Mouse (Mus musculus) stomach, postnatal 0 days (tissue): ENCODE measurements around the gene Zfp462. TPM values are rescaled to one million over a fixed set of nuclear protein-coding genes. Genes with fewer than 3 reads are reported as not detected.

Experiments used
- ATAC-seq: fragments of 200-750 bp; cut with Nextera tagmentation; 2 replicates; pipeline ENCODE4 v1.8.0; 2017; ENCODE audit not compliant: low FRiP score, low TSS enrichment
- DNase-seq: peaks from one replicate; pipeline ENCODE4 v3.0.0-alpha.2; 2016; ENCODE audit warnings: low spot score
- H3K27ac ChIP-seq: fragments of 300-500 bp; sonication (generic); replicated peaks from 2 replicates; pipeline ENCODE4 v1.5.1; 2014; ENCODE audit warnings: mild to moderate bottlenecking, control low read depth
- H3K27me3 ChIP-seq: fragments of 300-500 bp; sonication (generic); 2 replicates; pipeline ENCODE4 v1.6.1; 2014; ENCODE audit warnings: low read length; ENCODE audit not compliant: control insufficient read depth, insufficient read depth
- H3K36me3 ChIP-seq: fragments of 300-500 bp; sonication (generic); 2 replicates; pipeline ENCODE4 v1.6.1; 2014; ENCODE audit warnings: low read length, mixed read lengths; ENCODE audit not compliant: control insufficient read depth, insufficient read depth
- H3K4me1 ChIP-seq: fragments of 300-500 bp; sonication (generic); replicated peaks from 2 replicates; pipeline ENCODE4 v1.6.1; 2014; ENCODE audit warnings: antibody characterized with exemption; ENCODE audit not compliant: control insufficient read depth, insufficient read depth
- H3K4me2 ChIP-seq: fragments of 300-500 bp; sonication (generic); replicated peaks from 2 replicates; pipeline ENCODE4 v1.6.1; 2014; ENCODE audit warnings: low read depth, mild to moderate bottlenecking, control low read depth, moderate library complexity
- H3K4me3 ChIP-seq: fragments of 300-500 bp; sonication (generic); 2 replicates; pipeline ENCODE4 v1.5.1; 2014; ENCODE audit warnings: low read depth, low read length, control low read depth
- H3K9ac ChIP-seq: fragments of 300-500 bp; sonication (generic); 2 replicates; pipeline ENCODE4 v1.6.1; 2014; ENCODE audit warnings: mild to moderate bottlenecking, low read length, control low read depth, mixed read lengths
- H3K9me3 ChIP-seq: fragments of 300-500 bp; sonication (generic); 2 replicates; pipeline ENCODE4 v1.6.1; 2016; ENCODE audit warnings: low read length; ENCODE audit not compliant: control insufficient read depth
- CTCF ChIP-seq: IDR thresholded peaks from 2 replicates; pipeline ENCODE4 v1.5.1; 2016; ENCODE audit warnings: antibody characterized with exemption, low read depth, mild to moderate bottlenecking, moderate library complexity
- EP300 ChIP-seq: optimal IDR thresholded peaks from 2 replicates; pipeline ENCODE3; 2016; ENCODE audit warnings: antibody characterized with exemption
- WGBS: fragments of 180-500 bp; shearing (Covaris S2); extraction: QIAGEN DNeasy Blood & Tissue Kit; methylation state at CpG from one replicate; pipeline ENCODE4 v1.1.7; 2014; 5-methylcytosine and 5-hydroxymethylcytosine counted together
- polyA plus RNA-seq: library from polyadenylated mRNA; unstranded; fragments of >200 nt; fragmentation: Nextera tagmentation; extraction: Ambion mirVana; gene quantifications from 2 replicates; pipeline ENCODE4 v1.2.1, GENCODE M21; 2015

Zfp462 gene
- polyA plus RNA-seq, 1 experiment from 2014 or later, result 1.1 TPM

DNA sequence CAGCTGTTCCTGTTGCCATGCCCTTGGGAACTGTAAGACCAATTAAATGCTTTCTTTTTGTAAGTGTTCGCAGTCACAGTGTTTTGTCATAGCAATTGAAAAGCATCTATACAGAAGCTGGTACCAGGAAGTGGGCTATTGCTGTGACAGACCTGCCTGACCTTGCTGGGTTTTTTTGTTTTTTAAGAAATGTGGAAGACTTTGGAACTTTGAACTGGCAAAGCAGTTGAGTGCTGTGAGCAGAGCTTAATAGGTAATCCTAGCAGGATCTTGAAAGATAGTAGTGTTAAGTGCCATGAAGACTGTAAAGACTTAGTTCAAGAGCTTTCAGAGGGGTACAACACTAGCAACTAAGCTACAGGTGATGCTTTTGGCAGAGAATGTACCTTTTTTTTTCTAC is 7.7 kb upstream of the Zfp462 start:
- no peak overlapping the region for H3K4me3 ChIP-seq
- H3K4me1 ChIP-seq, result no peaks in the 10 kb centered on the region
- no peak for TF ChIP-seq CTCF
- TF ChIP-seq EP300, result no peak
- H3K9me3 ChIP-seq, result no peaks in the 10 kb centered on the region
- H3K27ac ChIP-seq, result no peak overlapping the region
- H3K27me3 ChIP-seq, result no peaks in the 10 kb centered on the region
- ATAC-seq (no peak), DNase-seq (no peak)
- no peaks in the 10 kb centered on the region for H3K36me3 ChIP-seq
- WGBS, result 91% methylated on average over 1 of the region's 1 CpGs
- H3K4me2 ChIP-seq, result no peak overlapping the region
- no peak overlapping the region for H3K9ac ChIP-seq

DNA sequence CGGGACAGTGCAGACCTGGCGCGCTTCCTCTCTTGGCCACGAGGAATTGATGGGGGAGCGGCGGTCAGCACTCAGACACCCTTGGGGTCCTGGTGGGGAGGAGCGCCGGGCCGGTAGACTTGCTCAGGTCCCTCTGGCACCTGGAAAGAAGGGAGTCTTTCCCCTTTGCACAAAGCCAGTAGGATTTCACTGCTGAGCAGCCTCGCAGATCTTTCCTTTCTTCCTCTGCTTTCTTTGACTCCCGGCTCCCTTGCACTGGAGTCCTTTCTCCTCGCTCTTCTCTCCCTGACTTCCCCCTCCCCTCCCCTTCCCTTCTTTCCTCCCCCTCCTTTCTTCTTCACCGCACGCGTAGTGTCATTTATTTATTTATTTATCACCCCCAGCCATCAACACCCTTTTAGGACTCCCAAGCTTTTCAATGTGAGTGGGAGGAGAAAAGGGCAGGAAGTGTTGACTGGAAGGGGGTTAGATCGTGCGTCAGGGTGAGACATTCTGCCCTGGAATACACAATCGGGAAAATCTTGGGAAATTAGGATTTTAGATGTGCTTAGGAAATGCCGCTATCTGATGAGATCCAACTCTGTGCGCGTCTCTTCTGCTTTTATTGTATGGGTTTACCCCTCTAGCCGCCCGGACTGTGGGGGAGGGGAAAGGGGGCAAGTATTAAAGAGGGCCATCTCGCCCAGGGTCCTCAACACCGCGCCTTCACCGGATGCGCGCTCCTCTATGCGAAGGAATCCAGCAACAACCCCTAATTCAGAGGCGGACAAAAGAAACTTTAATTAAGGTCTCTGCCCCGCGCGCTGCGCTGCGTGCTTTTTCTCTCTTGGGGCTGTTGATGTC is 976 bp downstream of the Zfp462 start:
- Histone ChIP-seq H3K36me3 (no peaks in the 10 kb centered on the region), H3K9ac (peak overlapping the region; percentile 63), H3K27me3 (no peaks in the 10 kb centered on the region), H3K27ac (peak overlapping the region; percentile 61), H3K9me3 (no peaks in the 10 kb centered on the region), H3K4me1 (peaks cover 3% of the 10 kb centered on the region; the same call in 1 of the 2 replicates), H3K4me3 (peak overlapping the region; percentile 71), H3K4me2 (peak overlapping the region; percentile 89)
- DNase-seq (peak; percentile 28), ATAC-seq (no peak)
- TF ChIP-seq CTCF (no peak), EP300 (no peak)
- WGBS, result under 1% methylated on average over 36 of the region's 36 CpGs

DNA sequence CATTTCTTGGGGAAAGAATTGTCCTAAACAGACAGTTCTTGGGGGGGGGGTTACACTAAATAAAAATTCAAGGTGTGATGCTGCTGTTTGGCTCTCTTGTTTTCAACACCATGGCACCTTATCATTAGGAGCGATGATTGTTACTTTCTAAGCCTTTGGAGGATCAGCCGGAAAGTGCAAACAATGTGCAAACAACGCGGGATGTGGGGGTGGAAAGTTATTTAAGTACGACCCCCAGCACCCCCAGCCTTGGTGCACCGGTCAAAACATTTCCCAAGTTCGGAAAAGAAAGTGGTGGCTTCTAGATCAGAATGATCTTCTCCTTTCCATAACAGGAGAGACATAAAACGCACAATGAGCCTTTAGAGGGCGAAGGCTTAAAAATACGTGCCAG is 1.8 kb downstream of the Zfp462 start:
- peak overlapping the region; percentile 48 for H3K9ac ChIP-seq
- H3K4me1 ChIP-seq, result peaks cover 3% of the 10 kb centered on the region; the same call in 1 of the 2 replicates
- H3K4me3 ChIP-seq, result peak overlapping the region; percentile 71
- H3K27me3 ChIP-seq, result no peaks in the 10 kb centered on the region
- no peaks in the 10 kb centered on the region for H3K36me3 ChIP-seq
- H3K4me2 ChIP-seq, result peak overlapping the region; percentile 89
- under 1% methylated on average over 10 of the region's 10 CpGs for WGBS
- TF ChIP-seq EP300 (no peak), CTCF (no peak)
- no peak for ATAC-seq
- no peak for DNase-seq
- H3K9me3 ChIP-seq, result no peaks in the 10 kb centered on the region
- peak overlapping the region; percentile 88; the same call in 1 of the 2 replicates for H3K27ac ChIP-seq

DNA sequence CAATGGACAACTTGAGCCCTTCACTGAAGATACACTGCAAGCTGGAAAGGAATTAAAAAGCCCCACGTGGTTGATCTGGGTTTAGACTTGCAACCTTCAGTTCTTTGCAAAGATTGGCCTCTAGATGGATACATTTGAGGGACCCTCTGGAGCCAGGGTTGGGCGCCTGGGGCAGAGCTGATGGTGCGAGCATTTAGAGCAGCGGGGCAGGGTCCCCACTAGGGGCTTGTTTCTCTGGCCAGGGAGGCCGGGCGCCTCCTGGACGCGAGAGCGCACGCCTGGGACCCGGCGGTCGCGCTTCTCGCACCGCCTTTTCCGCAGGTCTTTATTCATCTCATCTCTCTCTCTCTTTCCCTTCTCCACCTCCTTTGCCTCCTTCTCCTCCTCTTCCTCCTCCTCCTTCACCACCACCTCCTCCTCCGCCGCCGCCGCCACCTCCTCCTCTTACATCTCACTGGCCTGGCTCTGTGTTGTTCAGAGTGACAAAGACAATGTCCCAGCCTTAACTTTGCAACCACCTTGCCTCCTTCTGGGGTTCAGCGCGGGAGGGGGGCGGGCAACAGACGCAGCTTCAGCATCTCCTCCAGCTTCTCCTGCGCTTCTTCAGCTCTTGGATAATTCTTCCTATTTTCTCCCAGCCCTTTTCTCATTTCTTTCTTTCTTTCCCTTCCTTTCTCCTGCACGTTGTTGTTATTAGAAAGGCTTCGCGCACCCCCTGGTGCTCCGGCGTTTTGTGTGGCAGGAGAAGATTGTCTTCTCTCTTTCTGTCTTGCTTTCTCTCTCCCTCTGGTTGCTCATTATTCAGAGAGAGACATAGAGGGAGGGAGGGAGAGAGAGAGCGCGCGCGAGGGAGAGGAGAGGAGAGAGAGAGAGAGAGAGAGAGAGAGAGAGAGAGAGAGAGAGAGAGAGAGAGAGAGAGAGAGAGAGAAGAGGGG is 2.5 kb downstream of the Zfp462 start:
- no peak for TF ChIP-seq EP300
- peak; percentile 59 for TF ChIP-seq CTCF
- Histone ChIP-seq H3K4me1 (peaks cover 3% of the 10 kb centered on the region; the same call in 1 of the 2 replicates), H3K4me2 (peak overlapping the region; percentile 89), H3K27ac (peak overlapping the region; percentile 88), H3K9me3 (no peaks in the 10 kb centered on the region), H3K36me3 (no peaks in the 10 kb centered on the region), H3K4me3 (peak overlapping the region; percentile 71), H3K27me3 (no peaks in the 10 kb centered on the region), H3K9ac (peak overlapping the region; percentile 76)
- under 1% methylated on average over 31 of the region's 35 CpGs for WGBS
- ATAC-seq (0 out of 2 replicates have a peak, but pooled peaks have one; percentile 41), DNase-seq (peak; percentile 43)

DNA sequence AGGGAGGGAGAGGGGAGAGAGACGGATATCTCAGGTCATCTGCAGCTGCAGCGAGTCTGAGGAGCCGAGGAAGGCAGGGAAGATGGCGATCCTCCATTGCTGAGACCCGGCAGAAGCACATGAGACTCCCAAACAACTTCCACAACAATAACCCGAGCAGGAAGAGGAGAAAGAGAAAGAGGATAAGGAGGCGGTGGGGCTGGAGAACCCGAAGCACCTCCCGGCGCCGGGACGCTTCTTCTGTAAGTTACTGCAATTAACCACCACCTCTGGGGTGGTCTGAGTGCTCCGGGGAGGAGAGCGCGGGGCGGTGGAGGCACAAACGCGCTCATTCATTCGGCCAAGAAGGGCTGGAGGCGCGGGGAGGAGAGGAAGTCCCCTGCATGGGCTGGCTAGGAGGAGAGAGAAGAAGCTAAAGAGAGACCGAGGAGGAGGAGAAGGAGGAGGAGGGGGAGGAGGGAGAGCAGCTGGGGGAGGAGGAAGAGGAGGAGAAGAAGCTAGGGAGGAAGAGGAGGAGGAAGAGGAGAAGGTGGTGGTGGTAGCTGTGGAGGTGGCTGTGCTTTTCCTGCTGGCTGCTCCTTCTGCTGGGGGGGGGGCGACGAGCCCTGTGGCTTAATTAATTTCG is 3.3 kb downstream of the Zfp462 start:
- peaks cover 3% of the 10 kb centered on the region; the same call in 1 of the 2 replicates for H3K4me1 ChIP-seq
- WGBS, result under 1% methylated on average over 23 of the region's 25 CpGs
- ATAC-seq, result peak; percentile 47; the same call in 1 of the 2 replicates
- peak overlapping the region; percentile 88 for H3K27ac ChIP-seq
- H3K9ac ChIP-seq, result peak overlapping the region; percentile 76
- TF ChIP-seq EP300, result no peak
- TF ChIP-seq CTCF, result no peak
- peak overlapping the region; percentile 89 for H3K4me2 ChIP-seq
- H3K4me3 ChIP-seq, result peak overlapping the region; percentile 71
- no peaks in the 10 kb centered on the region for H3K9me3 ChIP-seq
- no peaks in the 10 kb centered on the region for H3K27me3 ChIP-seq
- no peaks in the 10 kb centered on the region for H3K36me3 ChIP-seq
- peak; percentile 59 for DNase-seq
